Mouse (Mus musculus): ENCODE data around the gene Trit1.

GRCm38 (mm10) chr4:123056560-123057109, 40.2 kb downstream of the Trit1 start:
- TF ChIP-seq CTCF (conservative IDR thresholded peaks at IDR 0.05; ENCODE audit: low read length), result no peak
- TF ChIP-seq POU5F1 (IDR thresholded peaks at IDR 0.05; ENCODE audit: borderline replicate concordance, low read length), result no peak
- TF ChIP-seq NANOG (IDR thresholded peaks at IDR 0.05; ENCODE audit: borderline replicate concordance, low read length), result no peak

Measured in E14TG2a.4 (cell line).